Mouse (Mus musculus): Measurements from ENCODE around the gene Vasn.
"Not testable (repeated sequence)": the region's sequence is repeated elsewhere in the genome, so short reads cannot be mapped to it uniquely, and the experiment has no call there.

Gene Vasn

GRCm38 (mm10) chr16:4659326-4659725, 19.6 kb downstream of the Vasn start:
- in situ Hi-C loops (cut with MboI; ENCODE audit: unreplicated experiment in 2 of 2), result loop anchor here in 1 of 2 experiments (25.0 kb wide), 1 partner anchor 253 kb away; no protein-coding TSS in a partner anchor

GRCm38 (mm10) chr16:4661605-4662004, 21.9 kb downstream of the Vasn start:
- in situ Hi-C loops (cut with MboI; ENCODE audit: unreplicated experiment in 2 of 2), result loop anchor here in 1 of 2 experiments (25.0 kb wide), 1 partner anchor 251 kb away; no protein-coding TSS in a partner anchor

- in situ Hi-C loops (cut with MboI; ENCODE audit: unreplicated experiment in 2 of 2), result loop anchor here in 1 of 2 experiments (25.0 kb wide), 1 partner anchor 248 kb away; no protein-coding TSS in a partner anchor
Observed at GRCm38 (mm10) chr16:4663806-4664205, 24.1 kb downstream of the Vasn start.

- in situ Hi-C loops (cut with MboI; ENCODE audit: unreplicated experiment in 2 of 2), result loop anchor here in 1 of 2 experiments (25.0 kb wide), 1 partner anchor 247 kb away; no protein-coding TSS in a partner anchor
Observed at GRCm38 (mm10) chr16:4665726-4666125, 26.0 kb downstream of the Vasn start.

GRCm38 (mm10) chr16:4667190-4667808, 27.6 kb downstream of the Vasn start:
- in situ Hi-C loops (cut with MboI; ENCODE audit: unreplicated experiment in 2 of 2), result loop anchor here in 1 of 2 experiments (25.0 kb wide), 1 partner anchor 245 kb away; no protein-coding TSS in a partner anchor

GRCm38 (mm10) chr16:4670317-4670716, 30.6 kb downstream of the Vasn start:
- in situ Hi-C loops (cut with MboI; ENCODE audit: unreplicated experiment in 2 of 2), result loop anchor here (5.0 to 25.0 kb wide), 3 partner anchors 47 to 242 kb away; partner anchors contain the start of gene Nmral1 (in 1 of the 2)

- in situ Hi-C loops (cut with MboI; ENCODE audit: unreplicated experiment in 2 of 2), result loop anchor here (5.0 to 25.0 kb wide), 3 partner anchors 43 to 238 kb away; partner anchors contain the start of gene Nmral1 (in 1 of the 2)
Observed at GRCm38 (mm10) chr16:4674091-4674490, 34.4 kb downstream of the Vasn start.

GRCm38 (mm10) chr16:4676836-4677235, 37.1 kb downstream of the Vasn start:
- in situ Hi-C loops (cut with MboI; ENCODE audit: unreplicated experiment in 2 of 2), result loop anchor here in 1 of 2 experiments (10.0 kb wide), 1 partner anchor 108 kb away; no protein-coding TSS in a partner anchor

- in situ Hi-C loops (cut with MboI; ENCODE audit: unreplicated experiment in 2 of 2), result loop anchor here in 1 of 2 experiments (10.0 kb wide), 1 partner anchor 107 kb away; no protein-coding TSS in a partner anchor
Observed at GRCm38 (mm10) chr16:4678080-4678479, 38.3 kb downstream of the Vasn start.

GRCm38 (mm10) chr16:4679121-4680018, 39.6 kb downstream of the Vasn start, which contains the start of gene Coro7:
Coro7 (minus strand) TSS chr16:4679777.
- in situ Hi-C loops (cut with MboI; ENCODE audit: unreplicated experiment in 2 of 2), result loop anchor here in 1 of 2 experiments (10.0 kb wide), 1 partner anchor 105 kb away; no protein-coding TSS in a partner anchor

GRCm38 (mm10) chr16:4680922-4681455, 41.2 kb downstream of the Vasn start:
- in situ Hi-C loops (cut with MboI; ENCODE audit: unreplicated experiment in 2 of 2), result not testable (repeated sequence)

GRCm38 (mm10) chr16:4682628-4683179, 43.0 kb downstream of the Vasn start:
- in situ Hi-C loops (cut with MboI; ENCODE audit: unreplicated experiment in 2 of 2), result no loop called here

- in situ Hi-C loops (cut with MboI; ENCODE audit: unreplicated experiment in 2 of 2), result no loop called here
Observed at GRCm38 (mm10) chr16:4683193-4683580, 43.4 kb downstream of the Vasn start.

- in situ Hi-C loops (cut with MboI; ENCODE audit: unreplicated experiment in 2 of 2), result no loop called here
Observed at GRCm38 (mm10) chr16:4683581-4684456, 44.1 kb downstream of the Vasn start.

- in situ Hi-C loops (cut with MboI; ENCODE audit: unreplicated experiment in 2 of 2), result no loop called here
Observed at GRCm38 (mm10) chr16:4684457-4684791, 44.7 kb downstream of the Vasn start.

- in situ Hi-C loops (cut with MboI; ENCODE audit: unreplicated experiment in 2 of 2), result loop anchor here in 1 of 2 experiments (5.0 kb wide), 1 partner anchor 98 kb away; no protein-coding TSS in a partner anchor
Observed at GRCm38 (mm10) chr16:4689371-4689770, 49.6 kb downstream of the Vasn start.
